Mouse (Mus musculus) hindbrain, embryonic 11.5 days (tissue): ENCODE results near the gene Rnf145. TPM values are rescaled to one million over a fixed set of nuclear protein-coding genes. Genes with fewer than 3 reads are reported as not detected.

ENCODE experiments used
- ATAC-seq: fragments of 200-750 bp; cut with Nextera tagmentation; 2 replicates; pipeline ENCODE4 v1.8.0; 2017; ENCODE audit warnings: mild to moderate bottlenecking, moderate TSS enrichment, moderate library complexity; ENCODE audit not compliant: low FRiP score
- DNase-seq: peaks from one replicate; pipeline ENCODE4 v3.0.0-alpha.2; 2015; ENCODE audit warnings: low spot score
- H3K27ac ChIP-seq: fragments of 300-500 bp; sonication (generic); 2 replicates; pipeline ENCODE4 v1.5.1; 2014; ENCODE audit warnings: mild to moderate bottlenecking, low read depth, low read length
- H3K27me3 ChIP-seq: fragments of 300-500 bp; sonication (generic); 2 replicates; pipeline ENCODE4 v1.6.1; 2014; ENCODE audit warnings: mild to moderate bottlenecking, low read length, moderate library complexity, mixed read lengths; ENCODE audit not compliant: control insufficient read depth, insufficient read depth
- H3K36me3 ChIP-seq: fragments of 300-500 bp; sonication (generic); 2 replicates; pipeline ENCODE4 v1.6.1; 2014; ENCODE audit warnings: mild to moderate bottlenecking, low read length, moderate library complexity, mixed read lengths; ENCODE audit not compliant: control insufficient read depth, insufficient read depth
- H3K4me1 ChIP-seq: fragments of 300-500 bp; sonication (generic); replicated peaks from 2 replicates; pipeline ENCODE4 v1.6.1; 2014; ENCODE audit warnings: low read length, mixed read lengths; ENCODE audit not compliant: control insufficient read depth, insufficient read depth
- H3K4me2 ChIP-seq: fragments of 300-500 bp; sonication (generic); replicated peaks from 2 replicates; pipeline ENCODE4 v1.6.1; 2014; ENCODE audit warnings: mild to moderate bottlenecking, low read depth, low read length
- H3K4me3 ChIP-seq: fragments of 300-500 bp; sonication (generic); 2 replicates; pipeline ENCODE4 v1.5.1; 2014; ENCODE audit warnings: low read depth, low read length
- H3K9ac ChIP-seq: fragments of 300-500 bp; sonication (generic); 2 replicates; pipeline ENCODE4 v1.6.1; 2014; ENCODE audit warnings: low read depth, low read length
- H3K9me3 ChIP-seq: fragments of 300-500 bp; sonication (generic); 2 replicates; pipeline ENCODE4 v1.6.1; 2016; ENCODE audit warnings: low read length; ENCODE audit not compliant: control insufficient read depth
- WGBS: fragments of 180-500 bp; shearing (Covaris S2); extraction: QIAGEN DNeasy Blood & Tissue Kit; methylation state at CpG from one replicate; pipeline ENCODE4 v1.1.7; 2014; 5-methylcytosine and 5-hydroxymethylcytosine counted together
- polyA plus RNA-seq: library from polyadenylated mRNA; unstranded; fragments of >200 nt; fragmentation: Nextera tagmentation; extraction: Ambion mirVana; gene quantifications from 2 replicates; pipeline ENCODE4 v1.2.1, GENCODE M21; 2014

Gene Rnf145
- polyA plus RNA-seq, result 129 and 147 TPM in 2 replicates

GRCm38 (mm10) chr11:44518281-44519095 lies at the start of gene Rnf145:
Gene Rnf145 (plus strand): TSS chr11:44518964.
- peak within 1 kb of the TSS; percentile 83 for H3K4me2 ChIP-seq
- peak within 1 kb of the TSS; percentile 96 for H3K4me3 ChIP-seq
- WGBS, result 1% methylated on average over 42 of the region's 70 CpGs
- no peaks in the 10 kb centered on the region for H3K4me1 ChIP-seq
- peak; percentile 89 for ATAC-seq
- no peaks in the 10 kb centered on the region for H3K9me3 ChIP-seq
- H3K27ac ChIP-seq, result peak within 1 kb of the TSS; percentile 97
- H3K9ac ChIP-seq, result peak within 1 kb of the TSS; percentile 99
- DNase-seq, result peak; percentile 86
- H3K36me3 ChIP-seq, result no peaks in the 10 kb centered on the region
- no peaks in the 10 kb centered on the region for H3K27me3 ChIP-seq

- H3K27ac ChIP-seq, result peak overlapping the region; percentile 75
- 2% methylated on average over 54 of the region's 59 CpGs for WGBS
- H3K4me1 ChIP-seq, result no peaks in the 10 kb centered on the region
- H3K4me2 ChIP-seq, result peak overlapping the region; percentile 67
- no peaks in the 10 kb centered on the region for H3K36me3 ChIP-seq
- DNase-seq (no peak), ATAC-seq (peak; percentile 85)
- H3K9me3 ChIP-seq, result no peaks in the 10 kb centered on the region
- peak overlapping the region; percentile 92 for H3K4me3 ChIP-seq
- no peaks in the 10 kb centered on the region for H3K27me3 ChIP-seq
- peak overlapping the region; percentile 90 for H3K9ac ChIP-seq
Measured at GRCm38 (mm10) chr11:44469646-44470431, 48.9 kb upstream of the Rnf145 start.

- peak within 1 kb of the TSS; percentile 67 for H3K4me2 ChIP-seq
- H3K36me3 ChIP-seq, result no peaks in the 10 kb centered on the region
- DNase-seq, result peak; percentile 94
- no peaks in the 10 kb centered on the region for H3K27me3 ChIP-seq
- no peaks in the 10 kb centered on the region for H3K4me1 ChIP-seq
- peak within 1 kb of the TSS; percentile 90 for H3K9ac ChIP-seq
- peak within 1 kb of the TSS; percentile 75 for H3K27ac ChIP-seq
- peak within 1 kb of the TSS; percentile 92 for H3K4me3 ChIP-seq
- ATAC-seq, result peak; percentile 94
- WGBS, result under 1% methylated on average over 54 of the region's 54 CpGs
- H3K9me3 ChIP-seq, result no peaks in the 10 kb centered on the region
Measured at GRCm38 (mm10) chr11:44470432-44471336, 48.1 kb upstream of the Rnf145 start, which contains the start of gene Ublcp1. Gene Ublcp1 (minus strand): TSS chr11:44470498.

- no peaks in the 10 kb centered on the region for H3K9me3 ChIP-seq
- H3K4me1 ChIP-seq, result no peaks in the 10 kb centered on the region
- H3K9ac ChIP-seq, result peak overlapping the region; percentile 51; the same call in 1 of the 2 replicates
- H3K36me3 ChIP-seq, result no peaks in the 10 kb centered on the region
- DNase-seq, result no peak
- no peak for ATAC-seq
- no peak overlapping the region for H3K27ac ChIP-seq
- H3K4me3 ChIP-seq, result peak overlapping the region; percentile 92
- H3K27me3 ChIP-seq, result no peaks in the 10 kb centered on the region
- 14% methylated on average over 4 of the region's 4 CpGs for WGBS
- peak overlapping the region; percentile 67 for H3K4me2 ChIP-seq
Measured at GRCm38 (mm10) chr11:44471337-44471995, 47.3 kb upstream of the Rnf145 start.

- 72% methylated on average over 3 of the region's 3 CpGs for WGBS
- DNase-seq, result no peak
- no peaks in the 10 kb centered on the region for H3K27me3 ChIP-seq
- no peak overlapping the region for H3K4me3 ChIP-seq
- no peak overlapping the region for H3K27ac ChIP-seq
- no peaks in the 10 kb centered on the region for H3K4me1 ChIP-seq
- H3K9me3 ChIP-seq, result no peaks in the 10 kb centered on the region
- no peaks in the 10 kb centered on the region for H3K36me3 ChIP-seq
- H3K9ac ChIP-seq, result no peak overlapping the region
- no peak for ATAC-seq
- H3K4me2 ChIP-seq, result no peak overlapping the region
Measured at GRCm38 (mm10) chr11:44475467-44475866, 43.3 kb upstream of the Rnf145 start.

GRCm38 (mm10) chr11:44476445-44476844 lies 42.3 kb upstream of the Rnf145 start:
- Histone ChIP-seq H3K27ac (no peak overlapping the region), H3K27me3 (no peaks in the 10 kb centered on the region), H3K4me2 (no peak overlapping the region), H3K9me3 (no peaks in the 10 kb centered on the region), H3K4me3 (no peak overlapping the region), H3K36me3 (no peaks in the 10 kb centered on the region), H3K4me1 (no peaks in the 10 kb centered on the region), H3K9ac (no peak overlapping the region)
- ATAC-seq (no peak), DNase-seq (no peak)
- WGBS, result 89% methylated on average over 2 of the region's 2 CpGs

- no peaks in the 10 kb centered on the region for H3K36me3 ChIP-seq
- H3K4me1 ChIP-seq, result no peaks in the 10 kb centered on the region
- H3K27me3 ChIP-seq, result no peaks in the 10 kb centered on the region
- no peak overlapping the region for H3K9ac ChIP-seq
- no peaks in the 10 kb centered on the region for H3K9me3 ChIP-seq
- no peak for ATAC-seq
- H3K27ac ChIP-seq, result no peak overlapping the region
- no peak for DNase-seq
- H3K4me3 ChIP-seq, result no peak overlapping the region
- H3K4me2 ChIP-seq, result no peak overlapping the region
- WGBS, result 89% methylated on average over 4 of the region's 4 CpGs
Measured at GRCm38 (mm10) chr11:44478382-44478781, 40.4 kb upstream of the Rnf145 start.

- Histone ChIP-seq H3K4me1 (no peaks in the 10 kb centered on the region), H3K36me3 (no peaks in the 10 kb centered on the region), H3K4me3 (no peak overlapping the region), H3K4me2 (no peak overlapping the region), H3K27me3 (no peaks in the 10 kb centered on the region), H3K9me3 (no peaks in the 10 kb centered on the region), H3K27ac (no peak overlapping the region), H3K9ac (no peak overlapping the region)
- ATAC-seq (no peak), DNase-seq (no peak)
- 88% methylated on average over 6 of the region's 6 CpGs for WGBS
Measured at GRCm38 (mm10) chr11:44480246-44480645, 38.5 kb upstream of the Rnf145 start.
